Mouse (Mus musculus): ENCODE data around the gene Olfr1261. TPM values are rescaled to one million over a fixed set of nuclear protein-coding genes. Genes with fewer than 3 reads are reported as not detected.

Gene Olfr1261
- polyA plus RNA-seq, 1 experiment from 2014 or later, result not detected

Other genes starting within 250 kb of the Olfr1261 start
- gene Olfr1253, start 234.1 kb upstream of the Olfr1261 start, polyA plus RNA-seq (2015; fragmentation: Nextera tagmentation; extraction: Ambion mirVana), result not detected in 2 replicates
- not detected in 2 replicates for gene Olfr1254, start 197.6 kb upstream of the Olfr1261 start, polyA plus RNA-seq (2015; fragmentation: Nextera tagmentation; extraction: Ambion mirVana)
- not detected in 2 replicates for gene Olfr1255, start 179.2 kb upstream of the Olfr1261 start, polyA plus RNA-seq (2015; fragmentation: Nextera tagmentation; extraction: Ambion mirVana)
- not detected in 2 replicates for gene Olfr1256, start 149.7 kb upstream of the Olfr1261 start, polyA plus RNA-seq (2015; fragmentation: Nextera tagmentation; extraction: Ambion mirVana)
- not detected in 2 replicates for gene Olfr48, start 143.0 kb upstream of the Olfr1261 start, polyA plus RNA-seq (2015; fragmentation: Nextera tagmentation; extraction: Ambion mirVana)
- gene Olfr1257, start 112.8 kb upstream of the Olfr1261 start, polyA plus RNA-seq (2015; fragmentation: Nextera tagmentation; extraction: Ambion mirVana), result not detected in 2 replicates
- not detected in 2 replicates for gene Olfr1258, start 63.9 kb upstream of the Olfr1261 start, polyA plus RNA-seq (2015; fragmentation: Nextera tagmentation; extraction: Ambion mirVana)
- gene Olfr1259, start 42.6 kb upstream of the Olfr1261 start, polyA plus RNA-seq (2015; fragmentation: Nextera tagmentation; extraction: Ambion mirVana), result not detected in 2 replicates
- not detected in 2 replicates for gene Olfr1260, start 16.9 kb upstream of the Olfr1261 start, polyA plus RNA-seq (2015; fragmentation: Nextera tagmentation; extraction: Ambion mirVana)
- gene Olfr1262, start 8.9 kb downstream of the Olfr1261 start, polyA plus RNA-seq (2015; fragmentation: Nextera tagmentation; extraction: Ambion mirVana), result not detected in 2 replicates
- gene Olfr1263, start 20.9 kb downstream of the Olfr1261 start, polyA plus RNA-seq (2015; fragmentation: Nextera tagmentation; extraction: Ambion mirVana), result not detected in 2 replicates
- gene Olfr1264, start 34.4 kb downstream of the Olfr1261 start, polyA plus RNA-seq (2015; fragmentation: Nextera tagmentation; extraction: Ambion mirVana), result not detected in 2 replicates
- not detected in 2 replicates for gene Olfr1265, start 44.1 kb downstream of the Olfr1261 start, polyA plus RNA-seq (2015; fragmentation: Nextera tagmentation; extraction: Ambion mirVana)
- gene Olfr140, start 72.4 kb downstream of the Olfr1261 start, polyA plus RNA-seq (2015; fragmentation: Nextera tagmentation; extraction: Ambion mirVana), result not detected in 2 replicates
- gene Olfr1269, start 130.2 kb downstream of the Olfr1261 start, polyA plus RNA-seq (2015; fragmentation: Nextera tagmentation; extraction: Ambion mirVana), result not detected in 2 replicates
- gene Olfr32, start 151.1 kb downstream of the Olfr1261 start, polyA plus RNA-seq (2015; fragmentation: Nextera tagmentation; extraction: Ambion mirVana), result not detected in 2 replicates
- gene Olfr1270, start 161.9 kb downstream of the Olfr1261 start, polyA plus RNA-seq (2015; fragmentation: Nextera tagmentation; extraction: Ambion mirVana), result not detected in 2 replicates
- not detected in 2 replicates for gene Olfr1506, start 233.3 kb downstream of the Olfr1261 start, polyA plus RNA-seq (2015; fragmentation: Nextera tagmentation; extraction: Ambion mirVana)

All from lung, embryonic 16.5 days (tissue).